Mouse (Mus musculus) G1E (cell line): ENCODE measurements at regions not wholly inside any gene's neighbourhood (a gene's known extent, or its start where the extent isn't known, plus 50 kb on each side); places are given as distances from the start of the nearest gene placed in this dataset.

Experiments used
- ATAC-seq: 2 replicates; pipeline ENCODE4 v1.8.0; 2016; ENCODE audit warnings: mild to moderate bottlenecking; ENCODE audit not compliant: insufficient number of reproducible peaks, poor library complexity, low FRiP score, severe bottlenecking; ENCODE audit errors: extremely low read depth
- DNase-seq: peaks from one replicate; pipeline ENCODE4 v3.0.0; 2012; ENCODE audit warnings: low spot score
- H3K27me3 ChIP-seq: 2 replicates; pipeline ENCODE4 v1.6.1; 2012; ENCODE audit warnings: mild to moderate bottlenecking, low read length, inconsistent platforms; ENCODE audit not compliant: insufficient read depth
- H3K36me3 ChIP-seq: replicated peaks from 2 replicates; pipeline ENCODE3; 2012; ENCODE audit warnings: mild to moderate bottlenecking, inconsistent platforms
- H3K4me1 ChIP-seq: 2 replicates; pipeline ENCODE4 v1.6.1; 2012; ENCODE audit warnings: low read depth, low read length, inconsistent platforms, mixed read lengths; ENCODE audit not compliant: insufficient read depth
- H3K4me3 ChIP-seq: 2 replicates; pipeline ENCODE4 v1.5.1; 2012; ENCODE audit warnings: low read depth, mild to moderate bottlenecking, inconsistent platforms, low read length, moderate library complexity, mixed read lengths
- H3K9me3 ChIP-seq: replicated peaks from 2 replicates; pipeline ENCODE4 v1.6.1; 2012; ENCODE audit warnings: inconsistent platforms
- CTCF ChIP-seq: IDR thresholded peaks from 2 replicates; pipeline ENCODE4 v1.5.1; 2012; ENCODE audit warnings: low read depth, low read length, inconsistent platforms, mixed read lengths
- GATA1 ChIP-seq: IDR thresholded peaks from 2 replicates; pipeline ENCODE4 v1.6.1; 2012; ENCODE audit warnings: borderline replicate concordance, low read length, inconsistent platforms, mixed read lengths
- GATA2 ChIP-seq: IDR thresholded peaks from 2 replicates; pipeline ENCODE4 v1.6.1; 2012; ENCODE audit warnings: low read depth, low read length, inconsistent platforms, borderline replicate concordance
- POLR2AphosphoS5 ChIP-seq: IDR thresholded peaks from 2 replicates; pipeline ENCODE4 v1.6.1; 2012; ENCODE audit warnings: low read depth, low read length, inconsistent platforms; ENCODE audit not compliant: insufficient replicate concordance
- TAL1 ChIP-seq: conservative IDR thresholded peaks from 2 replicates; pipeline ENCODE4 v1.6.1; 2012; ENCODE audit warnings: low read depth, low read length, inconsistent platforms, mixed read lengths

DNA sequence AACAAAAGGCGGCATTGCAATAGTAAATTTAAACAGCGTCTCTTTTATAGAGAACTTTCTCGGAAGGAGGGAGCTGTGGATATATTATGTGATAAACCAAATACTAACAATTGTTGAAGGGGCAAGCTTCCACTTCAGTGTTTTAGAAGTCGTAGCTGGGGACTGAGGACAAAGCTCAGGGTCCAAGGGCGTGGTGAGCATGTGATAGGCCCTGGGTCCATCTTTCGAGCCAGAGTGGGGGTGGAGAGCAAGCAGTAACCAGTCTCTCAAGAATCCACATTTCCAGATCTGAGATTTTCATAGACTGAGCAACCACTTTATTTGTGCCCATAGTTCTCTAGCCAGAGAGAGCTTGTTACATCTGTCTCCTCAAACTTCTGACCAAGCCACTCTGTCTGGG lies 356.1 kb downstream of the Fgf9 start:
- no peaks in the 10 kb centered on the region for H3K4me1 ChIP-seq
- no peaks in the 10 kb centered on the region for H3K27me3 ChIP-seq
- ATAC-seq (no peak), DNase-seq (no peak)
- no peak for TF ChIP-seq CTCF
- TF ChIP-seq POLR2AphosphoS5 = no peak
- no peak for TF ChIP-seq GATA1
- no peak for TF ChIP-seq TAL1
- no peak for TF ChIP-seq GATA2
- H3K4me3 ChIP-seq = no peak overlapping the region
- no peaks in the 10 kb centered on the region for H3K36me3 ChIP-seq
- H3K9me3 ChIP-seq = peaks cover 52% of the 10 kb centered on the region

DNA sequence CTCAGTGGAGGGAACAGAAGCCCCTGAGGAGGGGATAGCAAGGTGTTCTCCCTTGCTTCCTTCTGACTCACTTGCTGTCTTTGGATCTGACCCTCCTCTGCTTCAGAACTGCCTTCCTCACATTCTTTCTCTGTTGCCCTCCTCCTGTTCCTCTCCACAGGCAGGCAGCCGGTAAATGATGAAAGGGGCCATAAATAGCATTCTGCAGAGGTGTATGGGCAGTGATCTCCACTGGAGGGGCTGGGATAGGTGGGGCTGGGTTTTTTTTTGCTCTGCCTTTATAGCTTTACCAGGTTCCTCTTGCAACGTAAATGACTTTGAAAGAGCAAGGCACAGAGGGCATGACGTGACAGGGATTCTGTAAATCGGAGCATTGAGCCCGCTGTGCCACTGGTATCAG lies 351.6 kb downstream of the Fgf9 start:
- peaks cover 43% of the 10 kb centered on the region for H3K9me3 ChIP-seq
- no peak for ATAC-seq
- TF ChIP-seq GATA2 = no peak
- no peak for TF ChIP-seq GATA1
- no peak for TF ChIP-seq CTCF
- no peak for TF ChIP-seq TAL1
- TF ChIP-seq POLR2AphosphoS5 = no peak
- no peaks in the 10 kb centered on the region for H3K4me1 ChIP-seq
- H3K36me3 ChIP-seq = no peaks in the 10 kb centered on the region
- no peaks in the 10 kb centered on the region for H3K27me3 ChIP-seq
- DNase-seq = no peak
- H3K4me3 ChIP-seq = no peak overlapping the region

DNA sequence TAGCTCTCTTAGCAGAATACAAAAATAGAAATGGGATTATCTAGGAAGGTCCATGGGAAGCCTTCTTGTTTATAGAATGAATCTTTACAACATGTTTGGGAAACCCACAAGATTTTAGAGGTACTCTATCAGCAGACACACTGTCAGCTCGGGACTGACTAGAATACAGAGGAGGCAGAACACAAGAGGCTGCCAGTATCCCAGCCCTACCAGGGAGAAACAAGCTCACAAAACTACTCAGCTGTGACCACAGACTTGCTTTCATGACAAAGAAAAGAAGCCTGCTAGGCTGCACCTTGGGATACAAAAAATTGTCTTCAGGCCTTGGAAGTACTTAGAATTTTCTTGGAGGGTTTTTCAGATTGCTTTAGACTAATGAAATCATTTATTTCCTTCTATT lies 347.2 kb downstream of the Fgf9 start:
- no peak for DNase-seq
- Histone ChIP-seq H3K36me3 (no peaks in the 10 kb centered on the region), H3K27me3 (no peaks in the 10 kb centered on the region), H3K4me1 (no peaks in the 10 kb centered on the region), H3K9me3 (peaks cover 19% of the 10 kb centered on the region), H3K4me3 (no peak overlapping the region)
- no peak for ATAC-seq
- TF ChIP-seq GATA1 (no peak), CTCF (no peak), TAL1 (no peak), POLR2AphosphoS5 (no peak), GATA2 (no peak)

DNA sequence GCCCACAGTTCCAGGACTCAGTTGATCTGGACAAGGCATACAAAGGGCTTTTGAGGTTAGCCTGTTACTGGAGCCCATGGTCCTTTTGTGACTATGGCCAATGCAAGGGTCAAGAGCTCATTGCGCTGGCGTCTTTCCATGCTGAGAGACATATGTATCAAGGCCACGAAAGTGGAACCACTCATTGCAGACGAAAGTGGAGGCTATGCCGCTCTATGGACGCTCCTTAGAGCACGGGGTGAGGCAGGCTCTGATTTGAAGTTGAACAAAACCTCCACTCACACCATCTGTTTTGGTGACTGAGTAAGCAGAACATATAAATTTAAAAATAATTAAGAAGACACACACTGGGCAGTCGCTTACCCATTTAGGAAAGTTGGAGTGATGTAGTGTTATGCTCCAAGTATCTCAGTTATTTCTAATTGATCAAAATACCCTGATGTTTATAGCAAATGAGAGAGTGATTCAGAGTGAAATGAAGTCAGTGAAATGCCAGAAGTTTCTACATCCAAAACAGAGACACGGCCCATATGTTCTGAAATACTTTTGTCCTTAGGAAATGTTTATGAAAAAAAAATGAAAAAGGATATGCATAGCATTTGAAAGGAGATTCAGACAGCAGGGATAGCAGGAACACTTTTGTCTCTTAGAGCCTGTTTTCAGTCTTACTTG lies 321.8 kb downstream of the Fgf9 start:
- DNase-seq (no peak), ATAC-seq (no peak)
- no peaks in the 10 kb centered on the region for H3K27me3 ChIP-seq
- H3K36me3 ChIP-seq = no peaks in the 10 kb centered on the region
- no peak for TF ChIP-seq GATA2
- no peak for TF ChIP-seq CTCF
- no peak for TF ChIP-seq POLR2AphosphoS5
- no peak for TF ChIP-seq TAL1
- peaks cover 59% of the 10 kb centered on the region for H3K9me3 ChIP-seq
- no peaks in the 10 kb centered on the region for H3K4me1 ChIP-seq
- no peak overlapping the region for H3K4me3 ChIP-seq

DNA sequence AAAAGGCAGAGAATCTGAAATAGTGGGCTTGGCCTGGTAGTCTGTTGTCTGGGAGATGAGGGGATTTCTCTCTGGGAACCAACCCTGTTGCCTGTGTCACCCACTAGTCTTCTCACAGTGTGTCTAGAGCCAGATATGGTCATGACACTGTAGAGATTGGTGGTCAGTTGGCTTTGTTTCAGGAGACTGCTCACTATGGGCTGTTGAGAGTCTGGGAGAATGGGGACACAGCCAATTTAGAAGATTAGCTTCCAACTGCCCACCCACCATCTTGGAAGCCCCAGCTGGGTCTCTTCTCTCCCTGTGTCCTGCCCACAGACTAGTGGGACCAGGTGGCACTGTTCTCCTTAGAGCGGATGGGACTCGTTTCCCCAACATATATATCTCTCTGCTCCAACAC lies 320.4 kb downstream of the Fgf9 start:
- ATAC-seq = no peak

DNA sequence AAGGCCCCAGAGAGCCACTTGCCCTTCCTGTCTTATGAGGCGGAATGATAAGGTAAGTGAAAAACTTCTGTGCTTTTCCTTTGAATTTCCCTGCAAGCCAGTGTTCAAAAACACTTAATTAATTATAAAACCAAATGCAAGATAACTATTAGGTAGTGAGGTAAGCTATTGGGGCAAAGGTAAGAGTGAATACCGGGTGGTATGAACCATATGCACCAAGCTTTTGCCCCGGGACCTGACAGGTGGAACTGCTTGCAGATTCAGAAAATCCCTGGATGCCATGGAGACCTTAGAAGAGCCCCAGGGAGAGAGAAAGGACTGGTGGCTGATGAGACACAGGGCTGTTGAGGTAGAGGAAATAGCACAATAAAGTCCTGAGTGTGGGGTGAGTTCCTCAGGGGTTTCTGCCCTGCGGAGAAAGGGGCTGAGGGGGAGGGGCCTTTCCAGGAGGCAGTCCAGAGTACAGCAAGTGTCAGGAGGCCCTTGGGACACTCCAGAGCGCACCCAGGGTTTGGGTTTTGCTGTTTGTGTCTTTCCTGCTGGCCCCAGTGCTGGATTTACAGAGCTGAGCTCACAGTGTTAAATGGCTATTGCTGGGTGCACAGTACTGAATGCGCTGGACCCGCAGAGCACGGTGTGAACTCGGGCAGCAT lies 317.1 kb downstream of the Fgf9 start:
- no peaks in the 10 kb centered on the region for H3K4me1 ChIP-seq
- TF ChIP-seq GATA1 (no peak), GATA2 (no peak), POLR2AphosphoS5 (no peak), TAL1 (no peak), CTCF (no peak)
- no peak for ATAC-seq
- no peak for DNase-seq
- peaks cover 51% of the 10 kb centered on the region for H3K9me3 ChIP-seq
- H3K4me3 ChIP-seq = no peak overlapping the region
- no peaks in the 10 kb centered on the region for H3K27me3 ChIP-seq
- H3K36me3 ChIP-seq = no peaks in the 10 kb centered on the region

More for the DNA sequence above, 320.4 kb downstream of the Fgf9 start:
- Histone ChIP-seq H3K9me3 (peaks cover 63% of the 10 kb centered on the region), H3K27me3 (no peaks in the 10 kb centered on the region), H3K4me1 (no peaks in the 10 kb centered on the region), H3K4me3 (no peak overlapping the region), H3K36me3 (no peaks in the 10 kb centered on the region)
- TF ChIP-seq TAL1 (no peak), CTCF (no peak), GATA2 (no peak), POLR2AphosphoS5 (no peak), GATA1 (no peak)
- no peak for DNase-seq

DNA sequence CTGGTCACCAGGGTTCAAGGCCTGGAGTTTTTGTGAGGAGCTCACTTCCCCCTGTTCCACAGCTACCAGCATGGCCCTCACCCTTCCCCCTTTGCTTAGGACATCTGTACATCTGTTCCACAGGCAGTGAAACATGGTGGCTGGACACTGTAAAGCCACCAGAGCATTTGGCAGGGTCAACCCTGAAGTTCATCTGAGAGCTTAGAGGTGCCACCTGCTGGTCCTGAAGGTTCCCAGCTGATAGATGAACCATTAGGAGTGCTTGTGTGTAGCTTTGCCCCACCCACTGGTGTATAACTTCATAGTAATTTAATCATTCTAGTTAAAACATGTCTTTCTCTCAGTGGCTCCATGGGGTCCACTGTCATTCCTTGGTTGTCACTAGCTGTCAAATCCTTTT lies 304.7 kb downstream of the Fgf9 start:
- peaks cover 14% of the 10 kb centered on the region for H3K9me3 ChIP-seq
- no peak overlapping the region for H3K4me3 ChIP-seq
- ATAC-seq (no peak), DNase-seq (no peak)
- no peaks in the 10 kb centered on the region for H3K36me3 ChIP-seq
- no peaks in the 10 kb centered on the region for H3K4me1 ChIP-seq
- H3K27me3 ChIP-seq = no peaks in the 10 kb centered on the region
- TF ChIP-seq POLR2AphosphoS5 (no peak), TAL1 (no peak), CTCF (no peak), GATA1 (no peak), GATA2 (no peak)
